Mouse (Mus musculus) duodenum, adult 2 months (tissue): Measurements from ENCODE around the gene Krtap28-13. TPM values are rescaled to one million over a fixed set of nuclear protein-coding genes. Genes with fewer than 3 reads are reported as not detected.

ENCODE experiments used
- polyA plus RNA-seq: library from polyadenylated mRNA; depleted of rRNA; stranded (reverse); fragments of >200 nt; gene quantifications from 2 replicates; pipeline ENCODE4 v1.2.3, GENCODE M21; 2012; ENCODE audit warnings: low replicate concordance; rRNA removed

Krtap28-13 gene
- polyA plus RNA-seq, result not detected in 2 replicates

DNA sequence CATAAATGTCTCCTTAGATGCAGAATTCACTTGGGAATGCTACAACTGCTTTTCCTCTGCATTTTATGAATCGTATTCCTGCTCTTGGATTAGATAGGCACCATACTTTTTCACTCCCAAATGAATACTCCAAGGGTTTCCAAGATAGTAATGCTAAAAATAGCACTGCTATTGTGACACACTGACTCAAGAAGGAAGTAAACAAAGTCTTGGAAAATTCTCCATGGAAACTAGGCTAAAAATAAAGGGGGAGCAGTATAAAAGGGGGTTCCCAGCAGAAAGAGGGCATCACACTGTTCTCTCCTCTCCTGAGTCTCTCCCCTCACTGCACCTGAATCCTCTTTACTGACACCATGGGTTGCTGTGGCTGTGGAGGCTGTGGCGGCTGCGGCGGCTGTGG is at the start of gene Krtap28-13:
Gene Krtap28-13, plus strand, starts transcription at position 288 of the 400 bp plus-strand sequence.

DNA sequence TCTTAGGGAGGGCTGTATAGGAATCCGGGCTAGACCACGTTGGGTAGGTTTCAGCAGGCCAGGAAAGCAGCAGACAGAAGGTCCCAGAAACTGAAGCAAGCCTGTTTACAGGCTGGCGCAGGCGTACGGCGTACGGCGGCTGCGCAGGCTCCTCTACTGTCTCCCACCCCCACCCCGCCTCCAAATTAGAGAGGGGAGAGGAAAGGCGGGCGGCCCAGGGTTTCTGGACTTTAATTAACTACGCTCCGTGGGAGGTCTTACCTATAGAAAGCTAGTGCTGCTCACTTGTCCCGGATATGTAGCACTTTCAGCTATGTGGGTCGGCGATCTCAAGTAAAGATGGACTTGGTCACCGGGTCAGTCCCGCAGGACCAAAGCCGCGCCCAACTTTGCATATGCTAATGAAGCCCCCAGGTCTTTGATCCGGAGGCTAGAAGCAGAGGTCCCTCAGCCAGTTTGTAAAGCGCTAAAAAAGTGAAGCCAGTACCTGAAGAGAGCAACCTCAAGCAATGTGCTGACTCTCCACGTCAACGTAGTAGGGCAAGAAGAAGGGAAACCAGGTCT is 22.5 kb upstream of the Krtap28-13 start, which contains the start of gene Slc19a3:
Gene Slc19a3, minus strand, starts transcription at position 340 of the 564 bp plus-strand sequence.

DNA sequence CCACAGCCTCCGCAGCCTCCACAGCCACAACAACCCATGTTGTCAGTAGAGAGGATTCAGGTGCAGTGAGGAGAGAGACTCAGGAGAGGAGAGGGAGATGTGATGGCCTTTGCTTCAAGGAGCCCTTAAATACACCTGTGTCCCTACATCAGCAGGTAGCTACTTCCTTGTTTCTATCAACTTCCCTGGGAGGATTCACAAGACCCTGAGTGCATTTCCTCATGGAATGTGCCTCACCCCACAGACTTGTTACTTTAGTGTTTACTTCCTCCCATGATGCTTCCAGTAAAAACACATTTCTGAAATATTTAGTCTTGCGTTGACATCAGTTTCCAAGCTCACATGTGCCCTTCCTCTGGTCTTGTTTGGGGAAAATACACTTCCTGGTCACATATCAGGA is 18.4 kb upstream of the Krtap28-13 start, which contains the start of gene Krtap28-10:
Gene Krtap28-10, minus strand, starts transcription at position 101 of the 400 bp plus-strand sequence.

DNA sequence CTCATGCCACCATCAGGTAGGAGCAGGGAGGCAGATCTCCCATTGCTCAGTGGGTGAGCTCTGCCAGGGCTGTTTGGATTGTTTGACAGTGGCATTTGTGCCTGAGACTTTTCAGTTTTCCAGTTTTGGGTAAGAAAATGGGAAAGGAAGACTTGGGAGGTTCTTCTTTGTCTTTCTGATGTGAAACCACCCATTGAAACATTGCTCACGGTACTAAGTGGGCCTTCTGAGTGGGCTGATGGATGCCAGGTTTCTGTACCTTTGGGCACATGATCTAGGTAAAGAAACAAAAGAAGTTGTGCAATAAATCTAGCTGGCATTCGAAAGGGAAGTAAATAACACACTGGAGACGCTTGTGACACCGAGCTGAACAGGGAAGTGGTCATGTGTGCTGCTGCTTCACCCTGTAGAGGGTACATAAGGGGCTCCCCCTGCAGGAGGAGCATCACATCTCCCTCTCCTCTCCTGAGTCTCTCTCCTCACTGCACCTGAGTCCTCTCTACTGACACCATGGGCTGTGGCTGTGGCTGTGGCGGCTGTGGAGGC is 15.8 kb upstream of the Krtap28-13 start, which contains the start of gene Gm47969:
Gene Gm47969, plus strand, starts transcription at position 51 of the 546 bp plus-strand sequence.

DNA sequence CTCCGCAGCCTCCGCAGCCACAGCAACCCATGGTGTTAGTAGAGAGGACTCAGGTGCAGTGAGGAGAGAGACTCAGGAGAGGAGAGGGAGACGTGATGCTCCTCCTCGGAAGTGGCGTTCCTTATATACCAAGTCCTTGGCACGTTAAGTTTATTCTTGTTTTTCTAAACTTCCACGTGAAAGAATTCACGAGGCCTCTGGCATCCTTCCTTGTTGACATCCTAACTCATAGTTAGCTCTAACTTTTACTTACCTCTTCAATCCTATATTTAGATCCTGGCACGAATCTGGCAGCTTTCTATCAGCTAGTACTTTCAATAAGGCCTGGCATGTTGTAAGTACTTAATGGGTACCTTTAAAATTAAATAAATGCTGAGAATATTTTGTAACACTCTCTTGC is 1.5 kb upstream of the Krtap28-13 start, which contains the start of gene A030005K14Rik:
Gene A030005K14Rik, minus strand, starts transcription at position 101 of the 400 bp plus-strand sequence.

Other genes with a start within 250 kb of the Krtap28-13 start
- gene Agfg1, start 221.4 kb upstream of the Krtap28-13 start, polyA plus RNA-seq, result 29.5 and 31.7 TPM in 2 replicates
- gene A030005L19Rik, start 147.6 kb upstream of the Krtap28-13 start, polyA plus RNA-seq, result 0.91 and 1.2 TPM in 2 replicates
- gene A030014E15Rik, start 136.0 kb upstream of the Krtap28-13 start, polyA plus RNA-seq, result not detected in 2 replicates
- not detected in 2 replicates for gene Gm6217, start 129.5 kb upstream of the Krtap28-13 start, polyA plus RNA-seq
- gene A030003K21Rik, start 117.5 kb upstream of the Krtap28-13 start, polyA plus RNA-seq, result not detected in 2 replicates
- gene Gm7544, start 104.9 kb upstream of the Krtap28-13 start, polyA plus RNA-seq, result not detected in 2 replicates
- not detected in 2 replicates for gene Gm47955, start 100.6 kb upstream of the Krtap28-13 start, polyA plus RNA-seq
- not detected in 2 replicates for gene Gm47959, start 60.4 kb upstream of the Krtap28-13 start, polyA plus RNA-seq
- 1.8 and 7.3 TPM in 2 replicates for gene Slc19a3, start 22.5 kb upstream of the Krtap28-13 start, polyA plus RNA-seq
- not detected in 2 replicates for gene Krtap28-10, start 18.4 kb upstream of the Krtap28-13 start, polyA plus RNA-seq
- gene Gm47969, start 16.0 kb upstream of the Krtap28-13 start, polyA plus RNA-seq, result not detected in 2 replicates
- not detected in 2 replicates for gene A030005K14Rik, start 1.6 kb upstream of the Krtap28-13 start, polyA plus RNA-seq
- gene Ccl20, start 55.8 kb downstream of the Krtap28-13 start, polyA plus RNA-seq, result 6.2 and 23.2 TPM in 2 replicates
- gene Daw1, start 98.8 kb downstream of the Krtap28-13 start, polyA plus RNA-seq, result not detected in 2 replicates